Mouse (Mus musculus): ENCODE measurements at regions not wholly inside any gene's neighbourhood (a gene's known extent, or its start where the extent isn't known, plus 50 kb on each side); places are given as distances from the start of the nearest gene placed in this dataset.

GRCm38 (mm10) chr1:104226493-104226892 is 541.8 kb upstream of the Cdh20 start:
- H3K36me3 ChIP-seq = no peaks in the 10 kb centered on the region
- no peak; the same call in 1 of the 2 replicates for ATAC-seq (replicated peaks)
- H3K9ac ChIP-seq (replicated peaks) = no peak overlapping the region
- WGBS = 35% methylated on average over 4 of the region's 4 CpGs
- no peaks in the 10 kb centered on the region for H3K9me3 ChIP-seq
- H3K27me3 ChIP-seq = no peaks in the 10 kb centered on the region
- no peak overlapping the region for H3K27ac ChIP-seq (replicated peaks)
- no peak overlapping the region for H3K4me2 ChIP-seq (replicated peaks)
- no peak overlapping the region for H3K4me3 ChIP-seq
- H3K4me1 ChIP-seq = 0 out of 2 replicates have a peak, but pooled peaks cover 8% of the 10 kb centered on the region

- 69% methylated on average over 3 of the region's 3 CpGs for WGBS
- no peak overlapping the region for H3K27ac ChIP-seq (replicated peaks)
- peak; percentile 57; the same call in 1 of the 2 replicates for ATAC-seq (replicated peaks)
- H3K4me2 ChIP-seq (replicated peaks) = no peak overlapping the region
- H3K9ac ChIP-seq (replicated peaks) = no peak overlapping the region
- 0 out of 2 replicates have a peak, but pooled peaks cover 8% of the 10 kb centered on the region for H3K4me1 ChIP-seq
- H3K27me3 ChIP-seq = no peaks in the 10 kb centered on the region
- no peak overlapping the region for H3K4me3 ChIP-seq
- H3K9me3 ChIP-seq = no peaks in the 10 kb centered on the region
- no peaks in the 10 kb centered on the region for H3K36me3 ChIP-seq
These were observed 541.4 kb upstream of the Cdh20 start for GRCm38 (mm10) chr1:104226901-104227300.

GRCm38 (mm10) chr1:104241605-104242004 is 526.7 kb upstream of the Cdh20 start:
- no peak overlapping the region for H3K4me3 ChIP-seq

GRCm38 (mm10) chr1:104265775-104266174 is 502.6 kb upstream of the Cdh20 start:
- no peak overlapping the region for H3K27ac ChIP-seq (replicated peaks)
- no peaks in the 10 kb centered on the region for H3K4me1 ChIP-seq
- 90% methylated on average over 1 of the region's 1 CpGs for WGBS
- no peaks in the 10 kb centered on the region for H3K27me3 ChIP-seq
- H3K36me3 ChIP-seq = no peaks in the 10 kb centered on the region
- H3K9ac ChIP-seq (replicated peaks) = no peak overlapping the region
- H3K4me2 ChIP-seq (replicated peaks) = no peak overlapping the region
- H3K4me3 ChIP-seq = no peak overlapping the region
- no peak for ATAC-seq (replicated peaks)
- H3K9me3 ChIP-seq = no peaks in the 10 kb centered on the region

More at GRCm38 (mm10) chr1:104241605-104242004, 526.7 kb upstream of the Cdh20 start:
- no peaks in the 10 kb centered on the region for H3K27me3 ChIP-seq
- H3K9ac ChIP-seq (replicated peaks) = no peak overlapping the region
- ATAC-seq (replicated peaks) = no peak
- H3K9me3 ChIP-seq = no peaks in the 10 kb centered on the region
- no peak overlapping the region for H3K4me2 ChIP-seq (replicated peaks)
- H3K27ac ChIP-seq (replicated peaks) = no peak overlapping the region
- H3K4me1 ChIP-seq = no peaks in the 10 kb centered on the region
- H3K36me3 ChIP-seq = no peaks in the 10 kb centered on the region

GRCm38 (mm10) chr1:104307941-104308340 is 460.4 kb upstream of the Cdh20 start:
- Histone ChIP-seq H3K27ac (replicated peaks) (no peak overlapping the region), H3K4me3 (no peak overlapping the region), H3K9me3 (no peaks in the 10 kb centered on the region), H3K4me1 (no peaks in the 10 kb centered on the region), H3K9ac (replicated peaks) (no peak overlapping the region), H3K4me2 (replicated peaks) (no peak overlapping the region), H3K36me3 (no peaks in the 10 kb centered on the region), H3K27me3 (no peaks in the 10 kb centered on the region)
- WGBS = 83% methylated on average over 2 of the region's 2 CpGs
- ATAC-seq (replicated peaks) = no peak

- no peaks in the 10 kb centered on the region for H3K4me1 ChIP-seq
- no peak overlapping the region for H3K27ac ChIP-seq (replicated peaks)
- no peak overlapping the region for H3K4me2 ChIP-seq (replicated peaks)
- no peak for ATAC-seq (replicated peaks)
- 71% methylated on average over 4 of the region's 4 CpGs for WGBS
- no peak overlapping the region for H3K9ac ChIP-seq (replicated peaks)
- no peak overlapping the region for H3K4me3 ChIP-seq
- no peaks in the 10 kb centered on the region for H3K36me3 ChIP-seq
- H3K27me3 ChIP-seq = no peaks in the 10 kb centered on the region
- H3K9me3 ChIP-seq = no peaks in the 10 kb centered on the region
These were observed 456.7 kb upstream of the Cdh20 start for GRCm38 (mm10) chr1:104311617-104312016.

GRCm38 (mm10) chr1:104315058-104315457 is 453.3 kb upstream of the Cdh20 start:
- Histone ChIP-seq H3K4me3 (no peak overlapping the region), H3K9me3 (no peaks in the 10 kb centered on the region), H3K4me1 (no peaks in the 10 kb centered on the region), H3K27me3 (no peaks in the 10 kb centered on the region), H3K27ac (replicated peaks) (no peak overlapping the region), H3K36me3 (no peaks in the 10 kb centered on the region), H3K4me2 (replicated peaks) (no peak overlapping the region), H3K9ac (replicated peaks) (no peak overlapping the region)
- no peak for ATAC-seq (replicated peaks)
- 74% methylated on average over 2 of the region's 2 CpGs for WGBS

- Histone ChIP-seq H3K27ac (replicated peaks) (no peak overlapping the region), H3K36me3 (no peaks in the 10 kb centered on the region), H3K4me2 (replicated peaks) (no peak overlapping the region), H3K9ac (replicated peaks) (no peak overlapping the region), H3K27me3 (no peaks in the 10 kb centered on the region), H3K4me1 (no peaks in the 10 kb centered on the region), H3K9me3 (no peaks in the 10 kb centered on the region), H3K4me3 (no peak overlapping the region)
- no peak for ATAC-seq (replicated peaks)
These were observed 450.3 kb upstream of the Cdh20 start for GRCm38 (mm10) chr1:104318020-104318419.

GRCm38 (mm10) chr1:104332666-104333370 is 435.5 kb upstream of the Cdh20 start:
- no peaks in the 10 kb centered on the region for H3K9me3 ChIP-seq
- H3K9ac ChIP-seq (replicated peaks) = no peak overlapping the region
- no peaks in the 10 kb centered on the region for H3K27me3 ChIP-seq
- no peak overlapping the region for H3K4me2 ChIP-seq (replicated peaks)
- H3K4me1 ChIP-seq = no peaks in the 10 kb centered on the region
- 88% methylated on average over 3 of the region's 3 CpGs for WGBS
- no peak overlapping the region for H3K27ac ChIP-seq (replicated peaks)
- H3K36me3 ChIP-seq = no peaks in the 10 kb centered on the region
- no peak overlapping the region for H3K4me3 ChIP-seq
- no peak for ATAC-seq (replicated peaks)

GRCm38 (mm10) chr1:104333577-104333976 is 434.8 kb upstream of the Cdh20 start:
- H3K4me1 ChIP-seq = no peaks in the 10 kb centered on the region
- H3K27me3 ChIP-seq = no peaks in the 10 kb centered on the region
- H3K27ac ChIP-seq (replicated peaks) = no peak overlapping the region
- H3K9ac ChIP-seq (replicated peaks) = no peak overlapping the region
- H3K9me3 ChIP-seq = no peaks in the 10 kb centered on the region
- no peaks in the 10 kb centered on the region for H3K36me3 ChIP-seq
- ATAC-seq (replicated peaks) = no peak
- H3K4me2 ChIP-seq (replicated peaks) = no peak overlapping the region
- WGBS = 73% methylated on average over 2 of the region's 2 CpGs
- no peak overlapping the region for H3K4me3 ChIP-seq

Measured in forebrain, embryonic 15.5 days (tissue).